In genomic region chr14:57398813-57399427, GRCm38 (mm10) we compare ENCODE assay signal across 8 mouse cellular contexts. TPM values are rescaled to one million over a fixed set of nuclear protein-coding genes. Genes with fewer than 3 reads are reported as not detected.
DNase-seq lines count a peak whose midpoint lies in the region; ATAC-seq and TF ChIP-seq lines count a peak whose summit lies in the region.

No protein-coding gene starts in this region.

- ATAC-seq in forebrain, embryonic 14.5 days = peak; percentile 5; the same call in 1 of the 2 replicates
- peak; percentile 67 for ATAC-seq in intestine, embryonic 16.5 days
- ATAC-seq in lung, embryonic 15.5 days (ENCODE audit: borderline replicate concordance, extremely low read depth, low FRiP score, low TSS enrichment) = peak; percentile 62; the same call in 1 of the 2 replicates

- intact Hi-C loops in heart, adult 2 months (cut with DNase I) = loop anchor here (2.0 kb wide), 1 partner anchor 24 kb away; no protein-coding TSS in a partner anchor
- intact Hi-C loops in heart, postnatal 25 days (cut with DNase I) = loop anchor here (2.0 kb wide), 1 partner anchor 26 kb away; the partner anchor contains the start of gene Ift88

- TF ChIP-seq POLR2A in heart, adult 2 months (IDR thresholded peaks at IDR 0.05; ENCODE audit: insufficient read depth, low read depth, low read length) = no peak

- no peaks in the 10 kb centered on the region; the same call in none of the 2 replicates for H3K4me1 ChIP-seq in heart, adult 2 months (ENCODE audit: control insufficient read depth, insufficient read depth, low read length)
- 0 out of 2 replicates have a peak, but pooled peaks cover 2% of the 10 kb centered on the region for H3K4me1 ChIP-seq in forebrain, embryonic 14.5 days (ENCODE audit: control insufficient read depth, insufficient read depth, low read length)
- H3K4me1 ChIP-seq in intestine, embryonic 16.5 days (ENCODE audit: control insufficient read depth, insufficient read depth, low read length) = no peaks in the 10 kb centered on the region; the same call in 1 of the 2 replicates
- peaks cover 10% of the 10 kb centered on the region for H3K4me1 ChIP-seq in lung, embryonic 15.5 days

- H3K4me2 ChIP-seq in forebrain, embryonic 14.5 days (ENCODE audit: low read length) = peak overlapping the region; percentile 73
- peak overlapping the region; percentile 92 for H3K4me2 ChIP-seq in intestine, embryonic 16.5 days (ENCODE audit: low read depth, low read length)
- peak overlapping the region; percentile 89 for H3K4me2 ChIP-seq in lung, embryonic 15.5 days

- no peaks in the 10 kb centered on the region for H3K9me3 ChIP-seq in forebrain, embryonic 14.5 days (replicated peaks; ENCODE audit: control insufficient read depth, low read length)
- H3K9me3 ChIP-seq in intestine, embryonic 16.5 days (ENCODE audit: control insufficient read depth, low read length) = no peaks in the 10 kb centered on the region
- no peaks in the 10 kb centered on the region for H3K9me3 ChIP-seq in lung, embryonic 15.5 days

- TF ChIP-seq CTCF in heart, adult 2 months (IDR thresholded peaks at IDR 0.05) = no peak

- peak overlapping the region; percentile 77 for H3K27ac ChIP-seq in heart, adult 2 months
- H3K27ac ChIP-seq in forebrain, embryonic 14.5 days (ENCODE audit: low read depth, low read length) = no peak overlapping the region
- H3K27ac ChIP-seq in intestine, embryonic 16.5 days (ENCODE audit: low read length) = peak overlapping the region; percentile 85
- peak overlapping the region; percentile 72 for H3K27ac ChIP-seq in lung, embryonic 15.5 days

- no peaks in the 10 kb centered on the region for H3K79me2 ChIP-seq in heart, adult 2 months (replicated peaks; ENCODE audit: control insufficient read depth, insufficient read depth, low read length)

- DNase-seq in heart, adult 2 months = peak in 1 of 2 experiments; percentile 47
- no peak for DNase-seq in heart, postnatal 25 days (ENCODE audit: low spot score)
- peak; percentile 80 for DNase-seq in MEL-GATA-1-ER (ENCODE audit: extremely low read depth, low read depth)
- peak; percentile 7 for DNase-seq in forebrain, embryonic 14.5 days (ENCODE audit: low spot score)
- DNase-seq in splenic B cell, adult 2 months (ENCODE audit: low read depth, low spot score) = peak; percentile 50
- DNase-seq in ovary, postnatal 14 days (ENCODE audit: low spot score) = no peak

- peak overlapping the region; percentile 37 for H3K9ac ChIP-seq in heart, adult 2 months (ENCODE audit: low read depth, low read length)
- H3K9ac ChIP-seq in forebrain, embryonic 14.5 days (ENCODE audit: low read length) = peak overlapping the region; percentile 73
- H3K9ac ChIP-seq in intestine, embryonic 16.5 days (ENCODE audit: low read depth, low read length) = peak overlapping the region; percentile 57
- peak overlapping the region; percentile 3; the same call in 1 of the 2 replicates for H3K9ac ChIP-seq in lung, embryonic 15.5 days

- 6% methylated on average over 13 of the region's 13 CpGs for WGBS in heart, adult 2 months
- 19% methylated on average over 13 of the region's 13 CpGs for WGBS in forebrain, embryonic 14.5 days
- 6% methylated on average over 13 of the region's 13 CpGs for WGBS in intestine, embryonic 16.5 days
- 6% methylated on average over 13 of the region's 13 CpGs for WGBS in lung, embryonic 15.5 days

- no peaks in the 10 kb centered on the region for H3K27me3 ChIP-seq in heart, adult 2 months (ENCODE audit: control insufficient read depth, insufficient read depth, low read length)
- no peaks in the 10 kb centered on the region for H3K27me3 ChIP-seq in forebrain, embryonic 14.5 days (replicated peaks; ENCODE audit: control insufficient read depth, insufficient read depth, low read length)
- H3K27me3 ChIP-seq in intestine, embryonic 16.5 days (replicated peaks; ENCODE audit: control insufficient read depth, insufficient read depth, low read length) = no peaks in the 10 kb centered on the region
- H3K27me3 ChIP-seq in lung, embryonic 15.5 days = no peaks in the 10 kb centered on the region
- H3K27me3 ChIP-seq in splenic B cell, adult 2 months (ENCODE audit: control insufficient read depth, insufficient read depth, low read length, poor library complexity, severe bottlenecking) = no peaks in the 10 kb centered on the region

- H3K4me3 ChIP-seq in heart, adult 2 months = peak overlapping the region; percentile 76
- H3K4me3 ChIP-seq in forebrain, embryonic 14.5 days (ENCODE audit: low read depth, low read length) = peak overlapping the region; percentile 55
- peak overlapping the region; percentile 73 for H3K4me3 ChIP-seq in intestine, embryonic 16.5 days (ENCODE audit: low read length)
- H3K4me3 ChIP-seq in lung, embryonic 15.5 days = peak overlapping the region; percentile 61

- no peaks in the 10 kb centered on the region for H3K36me3 ChIP-seq in heart, adult 2 months (ENCODE audit: control insufficient read depth, insufficient read depth, low read length)
- no peaks in the 10 kb centered on the region for H3K36me3 ChIP-seq in forebrain, embryonic 14.5 days (ENCODE audit: control insufficient read depth, insufficient read depth, low read length)
- no peaks in the 10 kb centered on the region for H3K36me3 ChIP-seq in intestine, embryonic 16.5 days (ENCODE audit: control insufficient read depth, insufficient read depth, low read length)
- no peaks in the 10 kb centered on the region for H3K36me3 ChIP-seq in lung, embryonic 15.5 days
- H3K36me3 ChIP-seq in splenic B cell, adult 2 months (ENCODE audit: control insufficient read depth, insufficient read depth, low read length, poor library complexity, severe bottlenecking) = no peaks in the 10 kb centered on the region

- no peak for TF ChIP-seq EP300 in heart, adult 2 months (IDR thresholded peaks at IDR 0.05; ENCODE audit: insufficient read depth, low read depth, low read length)

RNA-seq across cellular contexts. Expression of gene Cryl1, which starts 0.6 kb away (rescaled TPM):
- 1 to 10 TPM; 5.6 to 6.7 TPM for total RNA-seq in heart, adult 2 months (2021)
- 12.4 and 12.9 TPM in 2 replicates for polyA plus RNA-seq in heart, adult 2 months (2012; rRNA removed)
- 1 to 10 TPM; 5.3 to 6.1 TPM for total RNA-seq in heart, postnatal 25 days (2021)
- 9.0 and 9.9 TPM in 2 replicates for polyA plus RNA-seq in forebrain, embryonic 14.5 days (2014; fragmentation: Nextera tagmentation; extraction: Ambion mirVana)
- 139 and 156 TPM in 2 replicates for polyA plus RNA-seq in intestine, embryonic 16.5 days (2015; fragmentation: Nextera tagmentation; extraction: Ambion mirVana)
- polyA plus RNA-seq in lung, embryonic 15.5 days (2015; fragmentation: Nextera tagmentation; extraction: Ambion mirVana) = 27.0 and 27.4 TPM in 2 replicates

RNA-seq across cellular contexts. Expression of gene Ift88, which starts 24.9 kb away (rescaled TPM):
- total RNA-seq in heart, adult 2 months (2021) = 1 to 10 TPM; 4.5 to 5.1 TPM
- polyA plus RNA-seq in heart, adult 2 months (2012; rRNA removed) = 2.6 and 4.3 TPM in 2 replicates
- total RNA-seq in heart, postnatal 25 days (2021) = 1 to 10 TPM; 3.7 to 5.1 TPM
- 15.4 and 16.7 TPM in 2 replicates for polyA plus RNA-seq in forebrain, embryonic 14.5 days (2014; fragmentation: Nextera tagmentation; extraction: Ambion mirVana)
- polyA plus RNA-seq in intestine, embryonic 16.5 days (2015; fragmentation: Nextera tagmentation; extraction: Ambion mirVana) = 7.2 and 7.5 TPM in 2 replicates
- polyA plus RNA-seq in lung, embryonic 15.5 days (2015; fragmentation: Nextera tagmentation; extraction: Ambion mirVana) = 12.8 and 16.2 TPM in 2 replicates

Comparison
In these comparisons a context has a peak if more than half of its experiments do, and no peak if none do; other contexts are left out.
1. DNase-seq: peak in MEL-GATA-1-ER (single experiment), forebrain, embryonic 14.5 days (single experiment) and splenic B cell, adult 2 months (single experiment); none in heart, postnatal 25 days (single experiment) and ovary, postnatal 14 days (single experiment).
2. H3K9ac ChIP-seq: peak in every context shown above with its lines; median percentile 73 in forebrain, embryonic 14.5 days; 57 in intestine, embryonic 16.5 days; 37 in heart, adult 2 months; 3 in lung, embryonic 15.5 days.
3. ATAC-seq: peak in every context shown above with its lines; median percentile 67 in intestine, embryonic 16.5 days; 62 in lung, embryonic 15.5 days; 5 in forebrain, embryonic 14.5 days.
4. Peak in every context shown above with its lines, with median percentiles within 50 percentile points of each other: H3K4me3 ChIP-seq and H3K4me2 ChIP-seq.